Mouse (Mus musculus) cerebellum, postnatal 25 days (tissue): ENCODE measurements around the gene Cyp26c1.

Source experiments
- DNase-seq, 2 experiments: peaks; one replicate each; pipeline ENCODE4 v3.0.0; 2021; ENCODE audit warnings: mixed read lengths in 2 of 2

Cyp26c1 gene

GRCm38 (mm10) chr19:37699711-37700110, 14.3 kb downstream of the Cyp26c1 start:
- no peak for DNase-seq

- DNase-seq = no peak
Measured at GRCm38 (mm10) chr19:37702377-37703076, 17.1 kb downstream of the Cyp26c1 start.

DNA sequence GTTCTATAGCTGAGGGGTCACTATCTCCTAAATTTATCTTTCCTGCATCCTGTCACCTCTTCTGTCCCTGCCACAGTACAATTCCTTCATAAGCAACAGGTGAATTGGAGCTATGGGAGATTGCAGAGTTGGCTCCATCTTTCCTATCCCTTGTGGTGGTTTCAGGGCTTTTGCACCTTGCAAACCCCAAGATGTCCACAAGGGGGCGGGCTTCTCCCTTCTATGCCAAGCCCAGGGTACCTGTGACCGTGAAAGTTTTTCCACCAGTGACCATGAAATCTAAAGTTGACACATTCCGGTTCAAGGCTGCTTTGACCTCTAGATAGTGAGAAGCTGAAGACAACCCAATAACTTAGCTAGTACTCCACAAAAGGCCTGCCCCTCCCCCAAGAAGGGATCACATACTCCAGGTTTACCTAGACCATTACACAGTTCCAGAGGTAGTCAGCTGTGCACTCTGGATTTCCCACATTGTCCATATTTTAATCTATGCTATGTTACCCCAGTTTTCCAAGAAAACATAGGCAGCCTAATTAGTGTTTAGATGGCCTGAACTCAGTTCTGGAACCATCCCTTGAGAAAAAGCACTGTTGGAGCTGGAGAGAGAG, 18.6 kb downstream of the Cyp26c1 start:
- peak; percentile 61 to 73 for DNase-seq

- no peak for DNase-seq
Measured at GRCm38 (mm10) chr19:37705722-37706121, 20.3 kb downstream of the Cyp26c1 start.

GRCm38 (mm10) chr19:37714681-37715080, 29.3 kb downstream of the Cyp26c1 start:
- no peak for DNase-seq

- DNase-seq = no peak
Measured at GRCm38 (mm10) chr19:37715980-37716379, 30.6 kb downstream of the Cyp26c1 start.

GRCm38 (mm10) chr19:37716524-37717175, 31.3 kb downstream of the Cyp26c1 start:
- DNase-seq = no peak

DNA sequence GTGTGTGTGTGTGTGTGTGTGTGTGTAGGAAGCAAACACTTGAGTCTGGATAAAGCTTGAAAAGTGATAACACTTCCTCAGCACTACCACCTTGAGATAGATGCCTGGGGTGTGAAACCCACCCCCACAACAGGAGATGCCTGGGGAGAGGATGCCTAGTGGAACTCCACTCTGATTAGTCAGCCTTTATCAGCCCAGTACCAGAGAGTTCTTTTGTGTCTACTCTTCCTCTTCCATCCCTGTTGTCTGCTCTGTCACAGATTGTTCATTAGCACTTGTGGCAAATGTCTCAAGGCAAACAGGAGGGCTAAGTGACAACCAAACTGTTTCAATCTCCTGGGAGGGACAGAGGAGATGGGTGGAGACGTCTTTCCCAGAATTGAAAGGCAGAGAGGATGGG, 33.8 kb downstream of the Cyp26c1 start:
- no peak for DNase-seq

- DNase-seq = no peak
Measured at GRCm38 (mm10) chr19:37724591-37724990, 39.2 kb downstream of the Cyp26c1 start.

- peak in 1 of 2 experiments; percentile 9 for DNase-seq
Measured at GRCm38 (mm10) chr19:37726585-37726984, 41.2 kb downstream of the Cyp26c1 start.

DNA sequence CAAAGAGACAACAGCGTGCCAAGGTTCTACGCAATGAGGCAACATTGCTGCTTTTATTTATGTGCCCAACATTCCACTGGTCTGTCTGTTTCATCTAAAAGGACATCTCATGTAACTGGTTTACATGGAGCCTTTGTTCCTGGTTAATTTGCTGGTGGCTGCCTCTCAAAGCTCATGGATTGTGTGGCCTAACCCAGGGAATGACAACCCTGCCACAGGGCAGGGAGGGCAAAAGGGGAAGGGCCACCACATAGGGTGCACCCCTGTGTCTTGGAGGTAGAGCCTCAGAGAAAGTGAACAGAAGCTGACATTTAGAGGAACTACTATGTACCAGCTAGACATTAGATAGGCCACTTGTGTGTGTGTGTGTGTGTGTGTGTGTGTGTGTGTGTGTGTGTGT, 42.0 kb downstream of the Cyp26c1 start:
- DNase-seq = no peak

DNA sequence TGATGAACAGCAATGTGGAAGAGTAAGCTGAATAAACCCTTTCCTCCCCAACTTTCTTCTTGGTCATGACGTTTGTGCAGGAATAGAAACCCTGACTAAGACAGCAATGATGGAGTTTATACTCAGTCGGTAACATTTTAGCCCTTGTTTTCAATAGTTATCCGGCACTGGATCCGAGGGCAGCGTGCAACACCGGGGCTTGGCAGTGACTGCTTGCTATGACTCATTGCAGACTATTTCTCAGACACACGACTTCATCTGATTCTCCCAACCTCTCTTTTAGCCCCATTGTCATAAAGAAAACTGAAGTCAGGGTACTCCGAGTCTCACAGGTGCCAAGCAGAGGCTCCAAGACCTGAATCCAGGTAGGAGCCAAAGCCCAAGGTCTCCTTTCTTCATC, 50.0 kb downstream of the Cyp26c1 start:
- DNase-seq = no peak

DNA sequence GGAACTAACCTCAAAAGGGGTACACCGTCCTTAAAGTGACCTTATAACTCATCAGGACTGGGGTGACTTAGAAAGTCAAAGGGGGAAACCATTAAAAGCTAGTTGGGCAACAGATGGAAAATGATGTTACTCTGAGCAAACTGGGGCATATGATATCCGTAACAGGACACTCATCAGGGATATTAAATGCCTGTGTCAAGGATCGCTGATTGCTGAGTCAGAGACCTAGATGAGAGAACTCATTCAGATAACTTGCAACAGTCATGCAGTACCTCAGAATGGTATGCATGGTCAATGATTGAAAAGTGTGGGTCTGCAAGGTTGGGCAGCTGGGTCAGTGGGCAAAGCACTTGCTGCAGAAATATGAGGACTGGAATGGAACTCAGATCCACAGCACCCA, 53.2 kb downstream of the Cyp26c1 start:
- DNase-seq = no peak

GRCm38 (mm10) chr19:37740043-37740442, 54.7 kb downstream of the Cyp26c1 start:
- no peak for DNase-seq
